Mouse (Mus musculus): Measurements from ENCODE around the gene Dcaf15.

Gene Dcaf15

DNA sequence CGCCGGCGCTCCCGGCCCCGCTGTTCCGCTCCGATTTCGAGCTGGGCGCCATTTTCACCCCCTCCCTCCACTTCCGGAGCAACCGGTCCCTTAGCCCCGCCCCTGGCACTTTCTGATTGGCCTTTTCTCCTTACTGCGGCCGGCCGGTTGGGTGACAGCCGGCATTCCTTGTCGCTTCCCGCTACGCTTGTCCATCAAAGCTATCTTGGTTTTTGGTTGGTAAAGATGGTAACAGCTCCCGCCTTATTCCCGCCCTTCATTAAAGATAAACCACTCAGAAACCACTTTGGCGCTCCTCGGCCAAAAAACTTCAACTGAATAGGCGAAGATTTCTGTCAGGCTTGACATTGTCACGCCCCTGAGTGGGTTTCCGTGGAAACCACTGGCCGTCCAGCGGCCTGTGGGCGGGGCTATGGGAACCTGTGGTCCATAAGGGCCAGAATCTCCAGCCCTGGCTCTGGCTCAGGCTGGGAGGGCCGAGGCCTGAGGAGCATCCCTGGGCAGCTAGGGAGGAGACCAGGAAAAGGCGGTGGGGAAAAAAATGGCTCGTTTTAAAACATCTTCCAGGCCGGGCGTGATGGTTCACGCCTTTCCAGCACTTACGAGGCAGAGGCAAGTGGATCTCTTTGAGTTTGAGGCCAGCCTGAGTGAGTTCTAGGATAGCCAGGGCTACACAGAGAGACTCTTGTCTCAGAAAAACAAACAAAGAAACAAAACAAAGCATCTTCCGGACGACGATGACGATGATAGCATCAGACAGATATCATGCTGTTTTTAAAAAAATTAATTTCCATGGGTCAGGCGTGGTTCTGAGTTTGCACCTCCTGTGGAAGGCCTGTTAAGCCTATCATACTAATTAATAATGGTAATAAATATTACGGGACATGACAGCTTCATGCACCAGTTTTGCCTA, at the start of gene Dcaf15:
Gene Dcaf15, minus strand, starts transcription at position 72 of the 913 bp plus-strand sequence.
- DNase-seq (ENCODE audit: low spot score in 2 of 2): peak; percentile 99

DNA sequence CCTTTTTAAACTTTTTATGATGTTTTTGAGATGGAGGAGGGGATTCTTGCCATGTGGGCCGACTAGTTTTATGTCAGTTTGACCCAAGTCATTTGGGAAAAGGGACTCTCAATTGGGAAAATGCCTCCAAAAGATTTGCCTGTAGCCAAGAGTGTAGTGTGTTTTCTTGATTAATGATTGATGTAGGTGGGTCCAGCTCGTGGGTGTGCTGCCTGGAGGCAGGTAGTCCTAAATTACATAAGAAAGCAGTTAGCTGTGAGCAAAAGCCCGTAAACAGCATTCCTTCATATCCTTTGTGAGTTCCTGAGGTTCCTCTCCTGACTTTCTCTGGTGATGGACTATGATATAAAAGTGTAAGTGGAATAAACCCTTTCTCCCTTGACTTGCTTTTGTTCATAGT, 44.6 kb upstream of the Dcaf15 start:
- DNase-seq (ENCODE audit: low spot score in 2 of 2): no peak

DNA sequence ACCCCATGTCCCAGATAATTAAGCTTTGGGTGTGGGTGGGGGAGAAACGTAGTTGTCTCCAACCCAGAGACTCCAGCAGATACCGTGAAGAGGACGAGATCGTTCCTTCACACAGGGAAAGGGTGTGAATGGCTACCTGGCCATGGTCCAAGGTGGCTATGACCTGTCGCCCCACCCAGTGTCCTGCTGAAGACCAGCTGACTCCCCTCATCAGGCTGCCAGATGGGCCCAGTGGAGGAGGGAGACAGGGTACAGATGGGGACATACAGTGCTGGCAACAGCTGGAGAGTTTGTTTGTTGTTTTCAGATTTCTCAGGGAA, 43.9 kb upstream of the Dcaf15 start:
- no peak for DNase-seq (ENCODE audit: low spot score in 2 of 2)

DNA sequence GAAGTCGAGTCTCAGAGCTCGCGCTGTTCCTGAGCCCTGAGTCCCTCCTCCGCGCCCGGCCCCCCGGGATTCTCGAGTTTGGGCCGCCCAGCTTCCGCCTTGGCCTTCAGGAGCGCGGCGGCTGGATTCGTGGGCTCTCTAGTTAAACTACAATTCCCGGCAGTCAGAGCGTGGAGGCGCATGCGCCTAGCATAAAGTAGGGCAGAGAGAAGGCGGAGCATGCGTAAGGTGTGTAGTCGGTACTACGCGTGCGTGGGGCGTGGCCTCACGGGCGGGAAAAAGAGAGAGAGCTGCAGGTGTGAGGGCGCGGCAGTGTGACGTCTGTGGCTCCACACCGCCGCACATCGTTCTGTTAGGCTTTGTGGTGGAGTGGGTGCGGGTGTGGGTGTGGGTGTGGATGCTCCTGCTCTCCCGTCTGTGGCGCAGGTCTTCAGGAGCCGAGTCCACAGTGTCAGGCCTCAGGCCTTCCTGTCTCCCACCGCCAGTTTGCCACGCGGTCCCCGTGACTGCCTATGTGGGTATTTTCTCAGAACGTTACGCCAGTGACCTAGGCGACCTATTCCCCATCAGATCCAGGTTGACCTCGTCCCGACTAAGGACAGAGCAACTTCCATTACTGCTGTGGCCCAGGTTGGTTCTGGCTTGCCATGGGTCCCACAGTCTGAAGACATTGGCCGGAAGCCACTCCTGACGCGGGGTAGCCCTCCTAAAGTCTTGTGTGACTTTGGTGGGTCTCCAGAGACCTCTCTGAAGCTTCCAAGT, 43.4 kb upstream of the Dcaf15 start, which contains the start of the genes Cc2d1a and 4930432K21Rik:
Gene Cc2d1a, minus strand, starts transcription at position 168 of the 762 bp plus-strand sequence.
Gene 4930432K21Rik, plus strand, starts transcription at position 257 of the 762 bp plus-strand sequence.
- peak; percentile 94 to 95 for DNase-seq (ENCODE audit: low spot score in 2 of 2)

GRCm38 (mm10) chr8:84147324-84147766, 42.8 kb upstream of the Dcaf15 start:
- DNase-seq (ENCODE audit: low spot score in 2 of 2): no peak

- DNase-seq (ENCODE audit: low spot score in 2 of 2): no peak
Observed at GRCm38 (mm10) chr8:84144636-84145245, 40.2 kb upstream of the Dcaf15 start.

DNA sequence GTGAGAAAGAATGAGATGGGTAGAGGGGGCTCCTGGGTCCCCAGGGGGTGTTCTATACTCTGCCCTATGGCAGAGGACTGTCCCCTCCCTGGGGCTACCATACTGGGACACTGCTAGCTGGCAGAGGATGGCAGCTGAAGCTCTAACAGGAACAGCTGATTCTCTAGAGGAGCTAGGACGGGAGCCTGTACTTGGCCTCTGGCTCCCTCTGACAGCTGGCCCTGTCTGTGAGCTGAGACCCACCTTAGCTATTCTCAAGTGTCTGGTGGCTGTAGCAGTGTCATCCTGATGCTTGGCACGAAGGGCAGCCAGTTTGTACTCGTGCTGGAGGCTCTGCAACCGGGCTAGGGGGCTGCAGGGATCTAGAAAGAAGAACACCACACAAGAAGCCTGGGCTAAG, 36.3 kb upstream of the Dcaf15 start:
- DNase-seq (ENCODE audit: low spot score in 2 of 2): no peak

GRCm38 (mm10) chr8:84137848-84138247, 33.3 kb upstream of the Dcaf15 start:
- no peak for DNase-seq (ENCODE audit: low spot score in 2 of 2)

- DNase-seq (ENCODE audit: low spot score in 2 of 2): no peak
Observed at GRCm38 (mm10) chr8:84132225-84132624, 27.7 kb upstream of the Dcaf15 start.

GRCm38 (mm10) chr8:84130806-84131205, 26.2 kb upstream of the Dcaf15 start:
- DNase-seq (ENCODE audit: low spot score in 2 of 2): no peak

- DNase-seq (ENCODE audit: low spot score in 2 of 2): peak; percentile 57 to 58
Observed at GRCm38 (mm10) chr8:84128277-84128676, 23.7 kb upstream of the Dcaf15 start.

GRCm38 (mm10) chr8:84127202-84127901, 22.8 kb upstream of the Dcaf15 start:
- peak; percentile 62 to 69 for DNase-seq (ENCODE audit: low spot score in 2 of 2)

GRCm38 (mm10) chr8:84126742-84127141, 22.2 kb upstream of the Dcaf15 start:
- DNase-seq (ENCODE audit: low spot score in 2 of 2): no peak

DNA sequence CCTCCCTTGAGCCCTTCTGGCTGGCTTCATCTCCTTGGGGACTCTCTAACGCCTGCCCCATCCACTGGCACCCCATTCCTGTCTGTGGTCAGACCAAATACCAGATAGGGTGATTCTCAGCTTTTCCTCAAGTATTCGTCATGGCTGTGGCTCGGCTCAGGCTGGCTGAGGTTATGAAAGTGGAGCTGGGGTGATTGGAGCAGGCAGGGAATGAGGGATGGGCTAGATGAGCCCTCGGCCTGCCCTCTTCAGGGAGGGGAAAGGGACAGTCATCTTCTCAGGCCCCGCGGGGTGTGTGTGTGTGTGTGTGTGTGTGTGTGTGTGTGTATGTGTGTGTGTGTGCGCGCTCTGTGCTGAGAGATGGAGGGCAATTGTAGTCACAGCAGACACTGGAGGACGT, 21.1 kb upstream of the Dcaf15 start, which contains the start of gene Podnl1:
Gene Podnl1, plus strand, starts transcription at position 334 of the 400 bp plus-strand sequence.
- no peak for DNase-seq (ENCODE audit: low spot score in 2 of 2)

- DNase-seq (ENCODE audit: low spot score in 2 of 2): no peak
Observed at GRCm38 (mm10) chr8:84122151-84122550, 17.6 kb upstream of the Dcaf15 start.

GRCm38 (mm10) chr8:84115646-84116045, 11.1 kb upstream of the Dcaf15 start:
- DNase-seq (ENCODE audit: low spot score in 2 of 2): no peak

DNA sequence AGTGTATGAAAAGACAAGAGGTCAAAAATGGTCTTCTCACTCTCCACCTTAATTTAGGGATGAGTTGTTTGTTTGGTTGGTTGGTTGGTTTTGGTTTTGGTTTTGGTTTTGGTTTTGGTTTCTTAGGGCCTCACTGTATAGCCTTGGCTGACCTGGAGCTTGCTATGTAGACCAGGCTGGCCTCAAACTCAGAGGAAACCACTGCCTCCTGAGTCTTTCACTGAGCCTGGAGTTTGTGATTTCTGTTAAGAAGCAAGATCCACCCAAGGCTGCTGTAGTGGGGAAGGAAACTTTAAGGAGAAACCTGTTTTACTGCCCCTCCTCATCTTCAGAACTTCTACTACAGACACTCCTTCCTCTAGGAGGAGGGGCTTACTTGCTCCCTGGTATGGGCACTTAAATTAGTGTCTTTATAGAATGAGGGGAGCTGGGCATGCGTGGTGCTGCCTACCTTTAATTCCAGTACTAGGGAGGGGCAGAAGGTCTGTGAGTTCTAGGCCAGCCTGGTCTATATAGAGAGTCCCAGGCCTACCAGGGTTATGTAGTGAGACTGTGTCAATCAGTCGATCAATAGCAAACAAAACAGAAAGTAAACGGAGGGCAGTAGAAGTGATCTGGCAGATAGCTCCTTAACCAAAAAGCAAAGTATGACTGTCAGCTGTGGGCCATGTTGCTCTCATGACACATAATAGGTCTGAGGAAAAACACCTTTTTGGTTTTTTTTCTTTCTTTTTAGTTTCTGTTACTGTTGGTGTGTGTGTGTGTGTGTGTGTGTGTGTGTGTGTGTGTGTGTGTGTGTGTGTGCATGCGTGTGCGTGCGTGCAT, 1.9 kb upstream of the Dcaf15 start:
- DNase-seq (ENCODE audit: low spot score in 2 of 2): no peak

GRCm38 (mm10) chr8:84105676-84106075, 1.1 kb upstream of the Dcaf15 start:
- DNase-seq (ENCODE audit: low spot score in 2 of 2): no peak

GRCm38 (mm10) chr8:84104221-84104620, 347 bp downstream of the Dcaf15 start:
- DNase-seq (ENCODE audit: low spot score in 2 of 2): peak; percentile 80 to 85

DNA sequence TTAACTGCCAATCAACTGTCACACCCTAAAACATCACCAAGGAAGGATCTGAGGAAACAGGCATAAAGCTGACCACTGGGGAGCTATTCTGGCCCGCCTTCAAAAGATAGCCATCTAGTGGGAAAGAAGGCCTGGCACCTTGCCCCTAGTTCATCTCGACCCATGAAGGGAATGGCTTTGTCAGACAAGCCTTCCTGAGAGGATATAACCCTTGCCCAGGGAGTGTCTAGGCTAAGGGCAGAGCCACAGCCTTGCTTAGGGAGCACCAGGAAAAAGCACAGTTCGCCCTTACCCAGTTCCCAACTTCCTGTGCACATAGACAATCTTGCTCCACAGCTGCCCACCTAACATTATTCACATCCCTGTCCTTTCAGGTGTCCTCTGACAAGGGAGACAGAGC, 967 bp downstream of the Dcaf15 start:
- no peak for DNase-seq (ENCODE audit: low spot score in 2 of 2)

All from thymus, postnatal 10 days (tissue).